13 mouse cellular contexts compared by ENCODE assay signal in genomic region chr17:89450724-89451123, GRCm38 (mm10).
DNase-seq lines count a peak whose midpoint lies in the region; ATAC-seq and TF ChIP-seq lines count a peak whose summit lies in the region.
"Had no signal": no experiment of that assay in that cellular context is flagged by ENCODE, and none has a peak within 500 bp of the region (broad histone marks: within the 10 kb centered on the region; RNA-seq: fewer than 3 reads in every experiment).

No protein-coding gene starts in this region.

- peak; percentile 59 for DNase-seq in limb, embryonic 14.5 days (ENCODE audit: low spot score)
- no peak for DNase-seq in limb, embryonic 10.5 days (ENCODE audit: low spot score)
- DNase-seq in NIH3T3 (ENCODE audit: low read depth): peak; percentile 91
- peak; percentile 3 for DNase-seq in skeletal muscle tissue, adult 2 months (ENCODE audit: low read depth, low spot score)
- DNase-seq in left cerebral cortex, postnatal 36 days (ENCODE audit: low spot score in 2 of 2): no peak
- DNase-seq in cerebellum, adult 8-10 months: no peak
- DNase-seq: cerebellum, adult 18-20 months; heart, postnatal 10 days; lung, adult 2 months; thymus, postnatal 36 days had no signal

- intact Hi-C loops in left cerebral cortex, postnatal 36 days (cut with DNase I): no loop called here

- H3K9me3 ChIP-seq in limb, embryonic 14.5 days (ENCODE audit: control insufficient read depth, low read length): no peaks in the 10 kb centered on the region
- H3K9me3 ChIP-seq in limb, embryonic 10.5 days (replicated peaks): no peaks in the 10 kb centered on the region
- H3K9me3 ChIP-seq: forebrain, embryonic 13.5 days had no signal

- no peak overlapping the region for H3K9ac ChIP-seq in limb, embryonic 14.5 days (ENCODE audit: low read depth, low read length, severe bottlenecking)
- H3K9ac ChIP-seq: forebrain, embryonic 13.5 days had no signal

- no peak overlapping the region for H3K4me2 ChIP-seq in limb, embryonic 14.5 days (replicated peaks; ENCODE audit: low read depth, low read length, severe bottlenecking)
- H3K4me2 ChIP-seq: forebrain, embryonic 13.5 days had no signal

- no peak overlapping the region for H3K4me3 ChIP-seq in limb, embryonic 14.5 days (replicated peaks; ENCODE audit: low read length)
- H3K4me3 ChIP-seq in limb, embryonic 10.5 days: no peak overlapping the region
- H3K4me3 ChIP-seq: forebrain, embryonic 13.5 days had no signal

- ATAC-seq in limb, embryonic 14.5 days (ENCODE audit: low FRiP score, low read depth): no peak
- ATAC-seq in common myeloid progenitor, adult 5-6 weeks (replicated peaks; ENCODE audit: low read depth, poor library complexity, severe bottlenecking): peak; percentile 96
- ATAC-seq: forebrain, embryonic 13.5 days had no signal

- no peak overlapping the region for H3K27ac ChIP-seq in limb, embryonic 14.5 days (replicated peaks; ENCODE audit: low read depth, low read length)
- no peak overlapping the region for H3K27ac ChIP-seq in limb, embryonic 10.5 days
- H3K27ac ChIP-seq: forebrain, embryonic 13.5 days; stomach, postnatal 0 days had no signal

- 61% methylated on average over 4 of the region's 4 CpGs for WGBS in limb, embryonic 14.5 days
- WGBS in limb, embryonic 10.5 days: 84% methylated on average over 4 of the region's 4 CpGs

- no peaks in the 10 kb centered on the region for H3K36me3 ChIP-seq in limb, embryonic 14.5 days (ENCODE audit: control insufficient read depth, insufficient read depth, low read length)
- no peaks in the 10 kb centered on the region for H3K36me3 ChIP-seq in limb, embryonic 10.5 days

- no peaks in the 10 kb centered on the region for H3K4me1 ChIP-seq in limb, embryonic 14.5 days (ENCODE audit: control insufficient read depth, insufficient read depth, low read length)
- H3K4me1 ChIP-seq in limb, embryonic 10.5 days: peaks cover 2% of the 10 kb centered on the region; the same call in 1 of the 2 replicates
- H3K4me1 ChIP-seq: forebrain, embryonic 13.5 days had no signal

- TF ChIP-seq POLR2A in limb, embryonic 14.5 days (IDR thresholded peaks at IDR 0.05; ENCODE audit: borderline replicate concordance, extremely low read depth, insufficient read depth, insufficient read length): no peak

- no peaks in the 10 kb centered on the region for H3K27me3 ChIP-seq in limb, embryonic 14.5 days (ENCODE audit: control insufficient read depth, insufficient read depth, low read length)
- no peaks in the 10 kb centered on the region for H3K27me3 ChIP-seq in limb, embryonic 10.5 days (ENCODE audit: low read depth, poor library complexity, severe bottlenecking)
- H3K27me3 ChIP-seq: forebrain, embryonic 13.5 days had no signal

Comparison
In these comparisons a context has a peak if more than half of its experiments do, and no peak if none do; other contexts are left out.
1. DNase-seq: peak in limb, embryonic 14.5 days (single experiment), NIH3T3 (single experiment) and skeletal muscle tissue, adult 2 months (single experiment); none in limb, embryonic 10.5 days (single experiment), left cerebral cortex, postnatal 36 days (0 of 2) and cerebellum, adult 8-10 months (single experiment).